Mouse (Mus musculus) myocyte (in vitro differentiated cells): ENCODE results near the gene Xylt2.

ENCODE experiments used
- CEBPB ChIP-seq: IDR thresholded peaks from 2 replicates; pipeline ENCODE4 v1.6.1; 2011; ENCODE audit warnings: mild to moderate bottlenecking, moderate library complexity; ENCODE audit not compliant: poor library complexity, insufficient read depth, severe bottlenecking
- E2F4 ChIP-seq: IDR thresholded peaks from one replicate; pipeline ENCODE4 v1.6.1; 2011; ENCODE audit warnings: mild to moderate bottlenecking, control low read depth, moderate library complexity; ENCODE audit not compliant: insufficient read depth
- MAX ChIP-seq: IDR thresholded peaks from one replicate; pipeline ENCODE4 v1.6.1; 2011; ENCODE audit warnings: low read depth, mild to moderate bottlenecking, control low read depth
- MYOD1 ChIP-seq, 3 experiments: IDR thresholded peaks; one replicate each; pipeline ENCODE4 v1.6.1; 2011; ENCODE audit warnings: control low read depth in 2 of 3, low read depth in 2 of 3, mild to moderate bottlenecking in 2 of 3, moderate library complexity in 1 of 3; ENCODE audit not compliant: insufficient read length in 2 of 3, control insufficient read depth in 1 of 3
- MYOG ChIP-seq, 3 experiments: IDR thresholded peaks; one replicate each; pipeline ENCODE4 v1.6.1; 2011; ENCODE audit warnings: control low read depth in 2 of 3, low read depth in 2 of 3, mild to moderate bottlenecking in 2 of 3; ENCODE audit not compliant: insufficient read length in 2 of 3, control insufficient read depth in 1 of 3, insufficient read depth in 1 of 3
- POLR2A ChIP-seq: IDR thresholded peaks from one replicate; pipeline ENCODE4 v1.6.1; 2011; ENCODE audit warnings: low read depth, mild to moderate bottlenecking, control low read depth, moderate library complexity; ENCODE audit not compliant: insufficient read length
- POLR2AphosphoS2 ChIP-seq: IDR thresholded peaks from one replicate; pipeline ENCODE4 v1.6.1; 2011; ENCODE audit warnings: low read depth, control low read depth; ENCODE audit not compliant: insufficient read length
- USF1 ChIP-seq: IDR thresholded peaks from one replicate; pipeline ENCODE4 v1.6.1; 2011; ENCODE audit warnings: low read depth, mild to moderate bottlenecking, control low read depth, moderate library complexity

GRCm38 (mm10) chr11:94646457-94646856 is 30.9 kb downstream of the Xylt2 start:
- TF ChIP-seq POLR2AphosphoS2 (peak; percentile 80), MAX (no peak), POLR2A (no peak), MYOD1 (IDR thresholded peaks at IDR 0.05; ENCODE audit: control insufficient read depth in 1 of 3, insufficient read length in 2 of 3, low read depth in 2 of 3) (no peak), USF1 (no peak), E2F4 (no peak), MYOG (IDR thresholded peaks at IDR 0.05; ENCODE audit: control insufficient read depth in 1 of 3, insufficient read depth in 1 of 3, insufficient read length in 2 of 3, low read depth in 2 of 3) (no peak), CEBPB (no peak)
